Mouse (Mus musculus): Measurements from ENCODE around the gene Hagh.
A peak's percentile ranks its signal among the peaks of the same experiment; 100 is the strongest.

Hagh gene

GRCm38 (mm10) chr17:24886134-24886931 lies 46.4 kb downstream of the Hagh start, which contains the start of the genes Nubp2 and Spsb3:
TSS of gene Nubp2 (minus strand) at chr17:24886349.
TSS of gene Spsb3 (plus strand) at chr17:24886643.
- DNase-seq (ENCODE audit: low spot score) = peak; percentile 99

- no peak for DNase-seq (ENCODE audit: low spot score)
Measured at GRCm38 (mm10) chr17:24886932-24887271, 47.0 kb downstream of the Hagh start.

GRCm38 (mm10) chr17:24887291-24888080 lies 47.5 kb downstream of the Hagh start:
- no peak for DNase-seq (ENCODE audit: low spot score)

GRCm38 (mm10) chr17:24888862-24889261 lies 48.9 kb downstream of the Hagh start:
- no peak for DNase-seq (ENCODE audit: low spot score)

- DNase-seq (ENCODE audit: low spot score) = no peak
Measured at GRCm38 (mm10) chr17:24890151-24891092, 50.5 kb downstream of the Hagh start.

GRCm38 (mm10) chr17:24891321-24891720 lies 51.4 kb downstream of the Hagh start:
- no peak for DNase-seq (ENCODE audit: low spot score)

GRCm38 (mm10) chr17:24892785-24893184 lies 52.8 kb downstream of the Hagh start:
- no peak for DNase-seq (ENCODE audit: low spot score)

- no peak for DNase-seq (ENCODE audit: low spot score)
Measured at GRCm38 (mm10) chr17:24893276-24893675, 53.3 kb downstream of the Hagh start.

- DNase-seq (ENCODE audit: low spot score) = no peak
Measured at GRCm38 (mm10) chr17:24894061-24894994, 54.4 kb downstream of the Hagh start.

- peak; percentile 62 for DNase-seq (ENCODE audit: low spot score)
Measured at GRCm38 (mm10) chr17:24894995-24895547, 55.1 kb downstream of the Hagh start, which contains the start of the genes Eme2 and Mrps34. TSS of gene Eme2 (minus strand) at chr17:24895087. TSS of gene Mrps34 (plus strand) at chr17:24895116.

- DNase-seq (ENCODE audit: low spot score) = peak; percentile 2
Measured at GRCm38 (mm10) chr17:24895571-24896240, 55.8 kb downstream of the Hagh start.

- peak; percentile 59 for DNase-seq (ENCODE audit: low spot score)
Measured at GRCm38 (mm10) chr17:24896241-24896992, 56.5 kb downstream of the Hagh start, which contains the start of gene Nme3. TSS of gene Nme3 (plus strand) at chr17:24896500.

GRCm38 (mm10) chr17:24896993-24897269 lies 57.0 kb downstream of the Hagh start:
- DNase-seq (ENCODE audit: low spot score) = no peak

- no peak for DNase-seq (ENCODE audit: low spot score)
Measured at GRCm38 (mm10) chr17:24897600-24897999, 57.7 kb downstream of the Hagh start.

- DNase-seq (ENCODE audit: low spot score) = peak; percentile 1
Measured at GRCm38 (mm10) chr17:24898041-24898854, 58.3 kb downstream of the Hagh start.

GRCm38 (mm10) chr17:24899153-24899552 lies 59.2 kb downstream of the Hagh start:
- DNase-seq (ENCODE audit: low spot score) = no peak

GRCm38 (mm10) chr17:24900014-24900413 lies 60.1 kb downstream of the Hagh start:
- no peak for DNase-seq (ENCODE audit: low spot score)

GRCm38 (mm10) chr17:24902124-24902523 lies 62.2 kb downstream of the Hagh start:
- DNase-seq (ENCODE audit: low spot score) = no peak

Data from ovary, adult 18-20 months (tissue).